Mouse (Mus musculus) midbrain, postnatal 0 days (tissue): ENCODE data around the gene Mcat. TPM values are rescaled to one million over a fixed set of nuclear protein-coding genes. Genes with fewer than 3 reads are reported as not detected.

Experiments
- ATAC-seq: fragments of 200-750 bp; cut with Nextera tagmentation; 2 replicates; pipeline ENCODE4 v1.8.0; 2017; ENCODE audit warnings: moderate number of reproducible peaks, mild to moderate bottlenecking, moderate TSS enrichment, moderate library complexity; ENCODE audit not compliant: low FRiP score
- DNase-seq: peaks from one replicate; pipeline ENCODE4 v3.0.0-alpha.2; 2015; ENCODE audit warnings: low spot score
- H3K27ac ChIP-seq: fragments of 300-500 bp; sonication (generic); 2 replicates; pipeline ENCODE4 v1.5.1; 2014; ENCODE audit warnings: low read depth, mild to moderate bottlenecking, low read length, mixed read lengths
- H3K27me3 ChIP-seq: fragments of 300-500 bp; sonication (generic); 2 replicates; pipeline ENCODE4 v1.6.1; 2014; ENCODE audit warnings: low read length, control low read depth, mixed read lengths; ENCODE audit not compliant: insufficient read depth
- H3K36me3 ChIP-seq: fragments of 300-500 bp; sonication (generic); 2 replicates; pipeline ENCODE4 v1.6.1; 2014; ENCODE audit warnings: low read length, control low read depth, mixed read lengths; ENCODE audit not compliant: insufficient read depth
- H3K4me1 ChIP-seq: fragments of 300-500 bp; sonication (generic); 2 replicates; pipeline ENCODE4 v1.6.1; 2014; ENCODE audit warnings: mild to moderate bottlenecking, control low read depth, antibody characterized with exemption, low read length, mixed read lengths; ENCODE audit not compliant: insufficient read depth
- H3K4me2 ChIP-seq: fragments of 300-500 bp; sonication (generic); 2 replicates; pipeline ENCODE4 v1.6.1; 2014; ENCODE audit warnings: low read depth, mild to moderate bottlenecking, low read length, mixed read lengths; ENCODE audit not compliant: poor library complexity, severe bottlenecking
- H3K4me3 ChIP-seq: fragments of 300-500 bp; sonication (generic); 2 replicates; pipeline ENCODE4 v1.5.1; 2014; ENCODE audit warnings: low read depth, mild to moderate bottlenecking, low read length, moderate library complexity
- H3K9ac ChIP-seq: fragments of 300-500 bp; sonication (generic); replicated peaks from 2 replicates; pipeline ENCODE4 v1.6.1; 2014; ENCODE audit warnings: mild to moderate bottlenecking, low read length, moderate library complexity, mixed read lengths; ENCODE audit not compliant: poor library complexity, severe bottlenecking
- H3K9me3 ChIP-seq: fragments of 300-500 bp; sonication (generic); 2 replicates; pipeline ENCODE4 v1.6.1; 2016; ENCODE audit warnings: low read length, control low read depth
- CTCF ChIP-seq: IDR thresholded peaks from 2 replicates; pipeline ENCODE4 v1.5.1; 2016; ENCODE audit warnings: antibody characterized with exemption, mild to moderate bottlenecking
- WGBS: fragments of 180-500 bp; shearing (Covaris S2); extraction: QIAGEN DNeasy Blood & Tissue Kit; methylation state at CpG from one replicate; pipeline ENCODE4 v1.1.7; 2014; 5-methylcytosine and 5-hydroxymethylcytosine counted together
- polyA plus RNA-seq: library from polyadenylated mRNA; unstranded; fragments of >200 nt; fragmentation: Nextera tagmentation; extraction: Ambion mirVana; gene quantifications from 2 replicates; pipeline ENCODE4 v1.2.1, GENCODE M21; 2015
- total RNA-seq: library from RNA; depleted of rRNA; stranded (reverse); fragments of >200 nt; gene quantifications from 2 replicates; pipeline ENCODE4 v1.2.3, GENCODE M21; 2014

Gene Mcat
- total and polyA plus RNA-seq, 2 experiments from 2014 or later = 34.6 to 43.9 TPM

GRCm38 (mm10) chr15:83555161-83555974 is 8.2 kb downstream of the Mcat start:
- peak; percentile 94 for DNase-seq
- Histone ChIP-seq H3K4me3 (peak overlapping the region; percentile 82), H3K4me1 (no peaks in the 10 kb centered on the region), H3K27me3 (no peaks in the 10 kb centered on the region), H3K9ac (peak overlapping the region; percentile 95), H3K36me3 (peaks cover 10% of the 10 kb centered on the region; the same call in 1 of the 2 replicates), H3K9me3 (no peaks in the 10 kb centered on the region), H3K4me2 (peak overlapping the region; percentile 91), H3K27ac (peak overlapping the region; percentile 95)
- under 1% methylated on average over 62 of the region's 74 CpGs for WGBS
- ATAC-seq = peak; percentile 86
- no peak for TF ChIP-seq CTCF

DNA sequence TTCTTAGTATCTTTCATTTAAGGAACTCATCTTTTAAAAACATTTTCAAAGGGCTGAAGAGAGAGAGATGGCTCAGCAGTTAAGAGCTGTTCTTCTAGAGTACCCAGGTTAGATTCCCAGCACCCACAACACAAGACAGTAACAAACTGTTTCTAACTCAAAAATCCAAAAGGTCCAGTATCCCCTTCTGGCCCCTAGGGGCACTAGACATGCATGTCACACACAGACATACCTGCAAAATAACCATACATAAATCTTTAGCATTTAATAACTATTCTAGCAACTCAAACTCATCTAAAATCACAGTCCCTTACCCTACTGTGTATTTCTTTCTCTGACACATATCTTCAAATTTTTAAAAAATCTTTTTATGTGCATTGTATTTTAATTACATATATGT is 9.8 kb downstream of the Mcat start:
- Histone ChIP-seq H3K4me1 (no peaks in the 10 kb centered on the region), H3K4me2 (no peak overlapping the region), H3K4me3 (no peak overlapping the region), H3K9me3 (no peaks in the 10 kb centered on the region), H3K9ac (no peak overlapping the region), H3K27ac (no peak overlapping the region), H3K27me3 (no peaks in the 10 kb centered on the region), H3K36me3 (peaks cover 25% of the 10 kb centered on the region)
- ATAC-seq = no peak
- DNase-seq = peak; percentile 24
- TF ChIP-seq CTCF = peak; percentile 54

- no peak overlapping the region for H3K9ac ChIP-seq
- H3K27ac ChIP-seq = no peak overlapping the region
- H3K27me3 ChIP-seq = no peaks in the 10 kb centered on the region
- no peak overlapping the region for H3K4me3 ChIP-seq
- TF ChIP-seq CTCF = no peak
- peaks cover 54% of the 10 kb centered on the region for H3K36me3 ChIP-seq
- DNase-seq = no peak
- no peak for ATAC-seq
- no peak overlapping the region for H3K4me2 ChIP-seq
- no peaks in the 10 kb centered on the region for H3K9me3 ChIP-seq
- no peaks in the 10 kb centered on the region for H3K4me1 ChIP-seq
- WGBS = 98% methylated on average over 2 of the region's 2 CpGs
These were observed 13.4 kb downstream of the Mcat start for GRCm38 (mm10) chr15:83550137-83550536.

DNA sequence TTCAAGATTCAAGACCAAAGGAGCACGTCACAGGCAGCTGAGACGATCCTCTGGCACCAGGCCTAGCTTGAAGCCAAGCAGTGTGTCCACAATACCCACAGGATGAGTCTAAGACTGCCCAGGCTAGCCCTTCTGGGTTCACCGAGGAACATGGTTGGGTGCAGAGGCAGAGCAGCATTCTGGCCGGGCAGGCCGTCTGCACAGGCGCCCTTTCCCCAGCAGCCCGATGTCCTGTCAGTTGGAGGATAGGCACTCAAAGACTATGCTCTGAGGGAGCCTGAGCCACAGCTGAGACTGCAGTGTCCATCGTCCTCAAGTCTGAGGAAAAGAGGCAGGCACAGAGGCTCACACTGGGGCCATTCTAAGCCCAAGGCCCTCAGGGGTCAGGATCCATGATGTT is 16.4 kb downstream of the Mcat start:
- peaks cover 54% of the 10 kb centered on the region for H3K36me3 ChIP-seq
- WGBS = 92% methylated on average over 8 of the region's 8 CpGs
- H3K9me3 ChIP-seq = no peaks in the 10 kb centered on the region
- no peak overlapping the region for H3K27ac ChIP-seq
- ATAC-seq (no peak), DNase-seq (no peak)
- no peak overlapping the region for H3K9ac ChIP-seq
- H3K4me2 ChIP-seq = no peak overlapping the region
- TF ChIP-seq CTCF = no peak
- H3K4me1 ChIP-seq = no peaks in the 10 kb centered on the region
- H3K4me3 ChIP-seq = no peak overlapping the region
- H3K27me3 ChIP-seq = no peaks in the 10 kb centered on the region

DNA sequence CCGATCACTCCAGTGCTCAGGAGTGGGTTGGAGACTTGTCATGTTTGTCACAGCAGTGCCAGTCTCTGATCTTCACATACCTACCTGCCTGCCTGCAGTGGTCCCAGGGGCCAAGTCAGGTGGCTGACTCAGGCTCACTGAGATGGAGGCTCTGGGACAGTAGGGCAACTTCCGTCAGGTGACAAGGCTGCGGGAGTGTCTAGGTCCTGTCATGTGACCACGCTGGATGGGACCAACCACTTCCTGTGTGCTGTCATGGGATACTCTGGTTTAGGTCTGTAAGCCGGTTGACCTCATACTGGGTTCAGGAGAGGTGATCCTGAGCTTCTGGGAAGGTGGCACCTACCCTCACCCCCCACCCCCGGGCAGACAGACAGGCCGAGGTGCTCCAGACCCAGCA is 17.6 kb downstream of the Mcat start:
- no peak overlapping the region for H3K9ac ChIP-seq
- TF ChIP-seq CTCF = no peak
- no peaks in the 10 kb centered on the region for H3K9me3 ChIP-seq
- no peaks in the 10 kb centered on the region for H3K4me1 ChIP-seq
- H3K4me2 ChIP-seq = no peak overlapping the region
- no peak overlapping the region for H3K4me3 ChIP-seq
- 98% methylated on average over 7 of the region's 7 CpGs for WGBS
- ATAC-seq (no peak), DNase-seq (no peak)
- H3K36me3 ChIP-seq = peaks cover 54% of the 10 kb centered on the region
- H3K27me3 ChIP-seq = no peaks in the 10 kb centered on the region
- no peak overlapping the region for H3K27ac ChIP-seq

DNA sequence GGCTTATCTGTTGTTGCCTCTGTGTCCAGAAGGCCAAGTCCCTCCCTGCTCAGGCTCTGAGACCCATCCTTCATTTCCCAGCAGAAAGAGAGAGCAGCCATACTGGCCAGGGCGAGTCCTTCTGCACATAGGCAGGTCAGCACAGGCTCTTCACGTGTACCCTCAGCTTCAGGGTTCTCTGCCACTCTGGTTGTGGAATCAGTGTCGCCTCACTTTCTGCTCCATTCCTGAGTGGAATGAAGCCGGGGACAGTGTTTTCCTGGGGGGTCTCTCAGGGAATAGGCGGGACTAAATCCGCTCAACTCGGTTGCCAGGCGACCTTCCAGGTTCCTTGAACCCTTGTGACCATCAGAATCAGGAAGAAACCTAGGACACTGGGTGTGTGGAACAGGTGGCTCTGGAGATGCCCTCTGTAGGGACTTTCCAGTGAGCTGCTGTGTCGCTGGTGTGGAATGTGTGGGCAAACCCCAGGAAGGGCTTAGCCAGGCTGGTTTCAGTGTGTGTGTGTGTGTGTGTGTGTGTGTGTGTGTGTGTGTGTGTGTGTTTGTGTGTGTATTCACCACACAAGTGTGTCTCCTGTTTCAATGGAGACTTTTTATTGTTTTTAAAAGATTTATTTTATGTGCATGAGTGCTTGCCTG is 21.8 kb downstream of the Mcat start:
- WGBS = 76% methylated on average over 9 of the region's 9 CpGs
- Histone ChIP-seq H3K9me3 (no peaks in the 10 kb centered on the region), H3K27me3 (no peaks in the 10 kb centered on the region), H3K36me3 (peaks cover 12% of the 10 kb centered on the region; the same call in 1 of the 2 replicates), H3K4me2 (no peak overlapping the region), H3K4me1 (no peaks in the 10 kb centered on the region), H3K4me3 (no peak overlapping the region), H3K27ac (no peak overlapping the region), H3K9ac (no peak overlapping the region)
- no peak for TF ChIP-seq CTCF
- ATAC-seq (no peak), DNase-seq (no peak)
